Mouse (Mus musculus) heart, embryonic 16.5 days (tissue): ENCODE results near the gene Gm20441. TPM values are rescaled to one million over a fixed set of nuclear protein-coding genes. Genes with fewer than 3 reads are reported as not detected.

Source experiments
- ATAC-seq: fragments of 200-750 bp; cut with Nextera tagmentation; replicated peaks from 2 replicates; pipeline ENCODE4 v1.8.0; 2017; ENCODE audit warnings: moderate number of reproducible peaks; ENCODE audit not compliant: insufficient read depth, low FRiP score; ENCODE audit errors: extremely low read depth
- H3K27ac ChIP-seq: fragments of 300-500 bp; sonication (generic); 2 replicates; pipeline ENCODE4 v1.5.1; 2014; ENCODE audit warnings: mild to moderate bottlenecking, low read length, control low read depth, moderate library complexity
- H3K27me3 ChIP-seq: fragments of 300-500 bp; sonication (generic); 2 replicates; pipeline ENCODE4 v1.6.1; 2014; ENCODE audit warnings: low read length, mixed read lengths; ENCODE audit not compliant: control insufficient read depth, insufficient read depth
- H3K36me3 ChIP-seq: fragments of 300-500 bp; sonication (generic); 2 replicates; pipeline ENCODE4 v1.6.1; 2014; ENCODE audit not compliant: control insufficient read depth, insufficient read depth
- H3K4me1 ChIP-seq: fragments of 300-500 bp; sonication (generic); 2 replicates; pipeline ENCODE4 v1.6.1; 2014; ENCODE audit warnings: low read length, mixed read lengths; ENCODE audit not compliant: control insufficient read depth, insufficient read depth
- H3K4me2 ChIP-seq: fragments of 300-500 bp; sonication (generic); 2 replicates; pipeline ENCODE4 v1.6.1; 2014; ENCODE audit warnings: low read depth, mild to moderate bottlenecking, control low read depth, low read length
- H3K4me3 ChIP-seq: fragments of 300-500 bp; sonication (generic); 2 replicates; pipeline ENCODE4 v1.5.1; 2014; ENCODE audit warnings: mild to moderate bottlenecking, control low read depth, low read length
- H3K9ac ChIP-seq: fragments of 300-500 bp; sonication (generic); 2 replicates; pipeline ENCODE4 v1.6.1; 2014; ENCODE audit warnings: low read length, control low read depth
- H3K9me3 ChIP-seq: fragments of 300-500 bp; sonication (generic); replicated peaks from 2 replicates; pipeline ENCODE4 v1.6.1; 2016; ENCODE audit warnings: low read length; ENCODE audit not compliant: control insufficient read depth
- WGBS: fragments of 180-500 bp; shearing (Covaris S2); extraction: QIAGEN DNeasy Blood & Tissue Kit; methylation state at CpG from one replicate; pipeline ENCODE4 v1.1.7; 2014; 5-methylcytosine and 5-hydroxymethylcytosine counted together
- polyA plus RNA-seq: library from polyadenylated mRNA; unstranded; fragments of >200 nt; fragmentation: Nextera tagmentation; extraction: Ambion mirVana; gene quantifications from 2 replicates; pipeline ENCODE4 v1.2.1, GENCODE M21; 2015

The Gm20441 gene
- polyA plus RNA-seq, 1 experiment from 2014 or later: not detected

- WGBS: 72% methylated on average over 6 of the region's 6 CpGs
- H3K9me3 ChIP-seq: no peaks in the 10 kb centered on the region
- no peak overlapping the region for H3K27ac ChIP-seq
- no peaks in the 10 kb centered on the region for H3K36me3 ChIP-seq
- H3K4me3 ChIP-seq: no peak overlapping the region
- no peak for ATAC-seq
- H3K4me2 ChIP-seq: no peak overlapping the region
- no peaks in the 10 kb centered on the region; the same call in 1 of the 2 replicates for H3K27me3 ChIP-seq
- H3K9ac ChIP-seq: no peak overlapping the region
- H3K4me1 ChIP-seq: no peaks in the 10 kb centered on the region
These were observed 8.5 kb upstream of the Gm20441 start for GRCm38 (mm10) chr10:75789081-75789735.

DNA sequence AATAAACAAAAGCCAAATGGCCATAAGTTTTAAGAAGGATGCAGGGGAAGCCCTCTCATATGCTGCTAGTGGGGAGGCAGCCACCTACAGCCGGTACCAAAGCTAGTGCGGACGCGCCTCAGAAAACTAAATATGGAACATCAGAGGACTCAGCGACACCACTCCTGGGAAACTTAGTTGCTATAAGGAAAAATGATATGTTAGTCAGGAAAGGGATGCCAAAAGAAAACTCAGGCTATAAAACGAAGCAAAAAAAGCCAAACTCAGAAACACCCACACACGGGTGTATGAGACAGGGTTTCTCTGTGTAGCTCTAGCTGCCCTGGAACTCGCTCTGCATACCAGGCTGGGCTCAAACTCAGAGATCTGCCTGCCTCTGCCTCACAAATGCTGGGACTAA, 7.5 kb upstream of the Gm20441 start:
- Histone ChIP-seq H3K27me3 (no peaks in the 10 kb centered on the region; the same call in 1 of the 2 replicates), H3K4me1 (no peaks in the 10 kb centered on the region), H3K36me3 (no peaks in the 10 kb centered on the region), H3K9ac (no peak overlapping the region), H3K4me3 (no peak overlapping the region), H3K4me2 (no peak overlapping the region), H3K27ac (no peak overlapping the region), H3K9me3 (no peaks in the 10 kb centered on the region)
- WGBS: 88% methylated on average over 8 of the region's 8 CpGs
- no peak for ATAC-seq

DNA sequence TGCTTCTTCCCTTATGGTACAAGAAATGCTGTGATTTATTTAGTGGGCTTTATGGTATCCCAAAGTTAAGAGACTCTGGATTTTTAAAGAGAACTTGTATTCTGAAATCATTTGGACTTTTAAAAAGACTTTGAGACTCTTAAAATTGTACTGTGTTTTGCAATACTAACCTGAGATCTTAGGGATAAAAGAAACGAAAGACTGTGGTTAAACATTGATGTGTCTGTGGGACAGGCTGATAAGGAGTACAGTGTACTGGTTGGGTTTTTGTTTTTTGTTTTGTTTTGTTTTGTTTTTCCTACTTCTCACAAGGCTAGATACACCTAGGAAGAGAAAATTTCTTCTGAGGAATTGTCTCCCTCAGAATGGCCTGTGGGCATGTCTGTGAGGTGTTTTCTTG, 4.7 kb upstream of the Gm20441 start:
- ATAC-seq: no peak
- no peak overlapping the region for H3K9ac ChIP-seq

GRCm38 (mm10) chr10:75779206-75780174, 1.3 kb downstream of the Gm20441 start:
- no peak overlapping the region for H3K27ac ChIP-seq
- H3K4me2 ChIP-seq: no peak overlapping the region
- 35% methylated on average over 15 of the region's 15 CpGs for WGBS
- ATAC-seq: no peak
- H3K4me3 ChIP-seq: no peak overlapping the region
- peaks cover 7% of the 10 kb centered on the region for H3K4me1 ChIP-seq
- no peaks in the 10 kb centered on the region; the same call in 1 of the 2 replicates for H3K27me3 ChIP-seq
- no peaks in the 10 kb centered on the region for H3K36me3 ChIP-seq
- H3K9ac ChIP-seq: no peak overlapping the region
- H3K9me3 ChIP-seq: no peaks in the 10 kb centered on the region; the same call in 1 of the 2 replicates

More for the DNA sequence above, 4.7 kb upstream of the Gm20441 start:
- Histone ChIP-seq H3K27ac (no peak overlapping the region), H3K4me3 (no peak overlapping the region), H3K36me3 (no peaks in the 10 kb centered on the region), H3K9me3 (no peaks in the 10 kb centered on the region), H3K4me1 (peaks cover 6% of the 10 kb centered on the region), H3K27me3 (no peaks in the 10 kb centered on the region; the same call in 1 of the 2 replicates), H3K4me2 (no peak overlapping the region)
- 57% methylated on average over 1 of the region's 1 CpGs for WGBS

DNA sequence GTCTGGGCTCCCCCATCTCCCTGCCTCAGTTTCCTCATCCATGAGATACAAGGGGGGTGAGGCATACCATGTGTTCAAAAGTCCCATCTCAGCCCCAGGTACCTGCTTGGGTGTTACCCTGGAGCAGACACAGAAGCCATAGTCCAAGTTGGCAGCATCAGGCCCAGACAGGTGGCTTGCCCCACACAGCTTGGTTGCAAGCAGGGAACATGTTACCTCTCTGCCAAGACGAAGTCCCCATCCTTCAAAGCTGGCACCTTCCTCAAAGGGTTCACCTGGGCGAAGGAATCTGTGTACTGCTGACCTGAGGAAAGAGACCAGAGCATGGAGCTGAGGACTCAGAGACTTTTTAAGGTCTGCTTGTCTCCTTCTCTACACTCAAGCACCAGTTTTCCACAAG, 2.9 kb downstream of the Gm20441 start:
- H3K4me3 ChIP-seq: no peak overlapping the region
- 76% methylated on average over 2 of the region's 2 CpGs for WGBS
- no peaks in the 10 kb centered on the region for H3K36me3 ChIP-seq
- H3K27ac ChIP-seq: no peak overlapping the region
- no peak overlapping the region for H3K4me2 ChIP-seq
- peaks cover 7% of the 10 kb centered on the region for H3K4me1 ChIP-seq
- H3K27me3 ChIP-seq: no peaks in the 10 kb centered on the region; the same call in 1 of the 2 replicates
- H3K9me3 ChIP-seq: no peaks in the 10 kb centered on the region; the same call in 1 of the 2 replicates
- no peak overlapping the region for H3K9ac ChIP-seq
- ATAC-seq: no peak

- Histone ChIP-seq H3K9ac (no peak overlapping the region), H3K4me1 (peaks cover 13% of the 10 kb centered on the region), H3K9me3 (no peaks in the 10 kb centered on the region; the same call in 1 of the 2 replicates), H3K36me3 (no peaks in the 10 kb centered on the region), H3K4me2 (no peak overlapping the region), H3K27ac (no peak overlapping the region), H3K27me3 (no peaks in the 10 kb centered on the region; the same call in 1 of the 2 replicates), H3K4me3 (no peak overlapping the region)
- ATAC-seq: no peak
- 82% methylated on average over 6 of the region's 6 CpGs for WGBS
These were observed 4.2 kb downstream of the Gm20441 start for GRCm38 (mm10) chr10:75776562-75776961.

GRCm38 (mm10) chr10:75774587-75774986, 6.2 kb downstream of the Gm20441 start:
- H3K36me3 ChIP-seq: no peaks in the 10 kb centered on the region
- 81% methylated on average over 9 of the region's 9 CpGs for WGBS
- H3K4me1 ChIP-seq: peaks cover 5% of the 10 kb centered on the region; the same call in 1 of the 2 replicates
- H3K27me3 ChIP-seq: no peaks in the 10 kb centered on the region; the same call in 1 of the 2 replicates
- no peak overlapping the region for H3K9ac ChIP-seq
- no peak overlapping the region for H3K27ac ChIP-seq
- ATAC-seq: no peak
- no peaks in the 10 kb centered on the region; the same call in 1 of the 2 replicates for H3K9me3 ChIP-seq
- no peak overlapping the region for H3K4me2 ChIP-seq
- H3K4me3 ChIP-seq: no peak overlapping the region

- Histone ChIP-seq H3K27me3 (no peaks in the 10 kb centered on the region; the same call in 1 of the 2 replicates), H3K4me1 (peaks cover 5% of the 10 kb centered on the region; the same call in 1 of the 2 replicates), H3K36me3 (no peaks in the 10 kb centered on the region), H3K4me3 (no peak overlapping the region), H3K9ac (no peak overlapping the region), H3K9me3 (no peaks in the 10 kb centered on the region; the same call in 1 of the 2 replicates), H3K27ac (no peak overlapping the region), H3K4me2 (no peak overlapping the region)
- 88% methylated on average over 5 of the region's 5 CpGs for WGBS
- ATAC-seq: no peak
These were observed 6.7 kb downstream of the Gm20441 start for GRCm38 (mm10) chr10:75774102-75774501.
